Mouse (Mus musculus): ENCODE measurements around the gene Ccl6. TPM values are rescaled to one million over a fixed set of nuclear protein-coding genes. Genes with fewer than 3 reads are reported as not detected.

Ccl6 gene
- polyA plus RNA-seq, 1 experiment from 2014 or later: 2.5 TPM

DNA sequence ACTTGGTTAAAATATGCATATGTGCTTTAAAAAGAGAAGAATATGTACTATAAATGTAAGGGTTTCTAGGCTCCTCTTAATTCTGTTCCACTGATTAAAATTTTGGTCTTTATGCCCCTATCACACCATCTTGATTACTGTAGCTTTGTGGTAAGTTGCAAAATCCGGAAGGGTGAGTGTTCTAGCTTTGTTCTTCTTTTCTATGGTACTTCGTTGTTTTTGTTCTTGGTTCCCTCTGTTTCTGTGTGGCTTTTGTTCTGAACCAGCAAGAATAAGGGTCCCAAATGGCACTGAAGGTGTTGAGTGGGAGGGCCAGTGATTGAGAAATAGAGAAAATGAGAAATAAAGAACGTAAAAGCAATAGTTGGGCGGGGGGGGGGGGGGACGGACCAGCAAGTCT is 25.4 kb upstream of the Ccl6 start:
- 81% methylated on average over 5 of the region's 5 CpGs for WGBS
- Histone ChIP-seq H3K36me3 (no peaks in the 10 kb centered on the region), H3K27ac (no peak overlapping the region), H3K4me3 (no peak overlapping the region), H3K4me1 (no peaks in the 10 kb centered on the region), H3K9me3 (no peaks in the 10 kb centered on the region), H3K27me3 (ENCODE audit: insufficient read depth, poor library complexity, severe bottlenecking) (no peaks in the 10 kb centered on the region)
- DNase-seq (ENCODE audit: low spot score): no peak

DNA sequence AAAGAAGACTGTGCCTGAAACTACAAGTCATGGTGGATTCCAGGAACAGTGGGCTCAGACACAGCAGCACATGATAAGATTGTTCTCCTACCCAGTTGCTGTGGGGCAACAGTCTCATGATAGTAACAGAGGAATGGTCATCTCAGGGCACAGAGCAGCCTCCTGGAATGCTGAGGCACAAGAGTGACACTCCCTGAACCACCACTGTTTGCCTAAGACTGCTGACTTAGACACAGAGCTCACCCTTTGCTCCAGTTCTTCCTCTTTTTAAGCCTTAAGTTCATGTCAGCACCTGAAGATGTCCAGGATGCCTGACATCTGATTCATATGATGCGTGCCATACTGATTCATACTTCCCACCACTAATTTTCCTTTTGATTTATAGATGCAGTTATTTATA is 23.7 kb upstream of the Ccl6 start:
- Histone ChIP-seq H3K36me3 (no peaks in the 10 kb centered on the region), H3K9me3 (no peaks in the 10 kb centered on the region), H3K27me3 (ENCODE audit: insufficient read depth, poor library complexity, severe bottlenecking) (no peaks in the 10 kb centered on the region), H3K4me1 (no peaks in the 10 kb centered on the region), H3K27ac (no peak overlapping the region), H3K4me3 (no peak overlapping the region)
- 88% methylated on average over 1 of the region's 1 CpGs for WGBS
- DNase-seq (ENCODE audit: low spot score): no peak

DNA sequence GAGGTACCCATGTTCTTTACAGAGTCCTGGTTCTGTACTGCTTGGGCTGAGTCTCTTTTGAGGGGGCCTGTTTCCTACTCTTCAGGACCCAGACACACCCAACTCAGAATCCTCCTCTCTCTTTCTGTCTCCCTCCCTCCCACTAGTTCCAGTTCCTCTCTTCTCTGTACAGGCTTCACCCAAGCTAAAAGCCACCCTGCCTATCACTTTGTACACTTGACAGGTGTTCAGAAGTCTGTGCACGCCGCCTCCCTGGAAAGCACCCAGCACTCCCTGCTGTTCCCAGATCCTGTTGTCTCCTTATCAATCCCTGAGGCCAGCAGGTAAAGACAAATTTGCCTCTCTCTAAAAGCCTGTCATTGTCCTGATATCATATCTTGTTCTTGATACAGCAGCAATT is 18.0 kb upstream of the Ccl6 start:
- Histone ChIP-seq H3K36me3 (no peaks in the 10 kb centered on the region), H3K9me3 (no peaks in the 10 kb centered on the region), H3K27me3 (ENCODE audit: insufficient read depth, poor library complexity, severe bottlenecking) (no peaks in the 10 kb centered on the region), H3K4me3 (no peak overlapping the region), H3K4me1 (no peaks in the 10 kb centered on the region), H3K27ac (no peak overlapping the region)
- no peak for DNase-seq (ENCODE audit: low spot score)
- 62% methylated on average over 2 of the region's 2 CpGs for WGBS

DNA sequence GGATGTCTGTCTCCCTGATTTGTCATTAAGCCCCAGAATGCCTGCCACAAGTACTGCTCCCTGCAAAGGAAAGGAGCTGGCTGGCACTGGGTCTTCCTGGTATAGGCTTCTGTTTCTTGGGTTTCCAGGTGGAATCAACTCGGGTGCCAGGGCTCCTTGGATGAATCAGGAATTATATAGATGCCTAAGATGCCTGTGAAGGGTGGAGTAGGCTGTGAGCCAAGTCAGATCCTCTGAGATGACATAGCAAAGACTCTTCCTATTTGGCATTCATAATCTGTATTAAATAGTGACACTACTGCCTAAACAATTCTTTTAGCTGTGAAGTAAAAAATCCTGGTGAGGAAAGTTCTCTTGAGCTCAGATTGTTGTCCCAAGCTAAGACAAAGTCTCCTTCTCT is 13.5 kb upstream of the Ccl6 start:
- H3K9me3 ChIP-seq: no peaks in the 10 kb centered on the region
- 48% methylated on average over 1 of the region's 1 CpGs for WGBS
- no peak overlapping the region for H3K4me3 ChIP-seq
- no peak for DNase-seq (ENCODE audit: low spot score)
- no peaks in the 10 kb centered on the region for H3K4me1 ChIP-seq
- no peaks in the 10 kb centered on the region for H3K36me3 ChIP-seq
- no peaks in the 10 kb centered on the region for H3K27me3 ChIP-seq (ENCODE audit: insufficient read depth, poor library complexity, severe bottlenecking)
- H3K27ac ChIP-seq: no peak overlapping the region

DNA sequence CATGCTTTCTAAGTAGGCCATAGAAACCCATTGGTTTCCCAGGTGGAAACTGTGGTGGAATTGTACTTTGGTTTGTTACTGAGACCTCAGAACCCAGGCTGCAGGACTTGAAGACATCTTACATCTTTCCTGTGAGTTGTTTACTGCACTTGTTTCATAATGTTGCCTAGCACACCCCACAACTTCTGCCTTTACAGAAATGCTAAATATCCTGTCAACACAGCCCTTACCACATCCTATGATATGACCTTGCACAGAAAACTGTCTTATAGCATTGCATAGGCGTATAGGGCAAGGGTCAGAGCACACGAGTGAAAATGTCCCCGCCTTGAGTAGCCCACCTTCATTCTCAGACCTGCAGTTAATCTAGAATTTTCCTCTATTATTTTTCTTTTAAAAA is 12.6 kb upstream of the Ccl6 start:
- no peak overlapping the region for H3K4me3 ChIP-seq
- WGBS: 83% methylated on average over 3 of the region's 3 CpGs

DNA sequence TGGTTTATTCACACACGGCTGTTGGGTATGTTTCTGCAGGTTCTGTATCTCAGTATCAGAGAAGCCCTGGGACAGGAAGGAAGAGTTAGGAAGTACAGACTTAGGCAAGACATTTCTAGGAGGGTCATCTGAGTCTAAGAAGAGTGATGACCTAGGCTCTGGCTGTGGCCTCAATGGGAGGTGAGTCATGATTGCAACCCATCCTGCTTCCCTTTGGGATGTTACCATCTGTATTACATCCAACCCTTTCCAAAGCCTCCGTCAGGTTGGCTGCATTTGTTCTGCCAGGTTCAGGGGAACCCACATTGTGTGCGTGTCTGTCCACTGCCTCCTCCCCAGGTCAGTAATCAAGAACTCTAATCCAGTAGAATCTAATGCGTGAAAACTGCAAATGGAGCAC is 11.8 kb upstream of the Ccl6 start:
- H3K9me3 ChIP-seq: no peaks in the 10 kb centered on the region
- H3K36me3 ChIP-seq: no peaks in the 10 kb centered on the region
- H3K27ac ChIP-seq: no peak overlapping the region
- H3K4me3 ChIP-seq: no peak overlapping the region
- H3K4me1 ChIP-seq: no peaks in the 10 kb centered on the region
- H3K27me3 ChIP-seq (ENCODE audit: insufficient read depth, poor library complexity, severe bottlenecking): no peaks in the 10 kb centered on the region
- 78% methylated on average over 4 of the region's 4 CpGs for WGBS
- peak; percentile 66 for DNase-seq (ENCODE audit: low spot score)

More for the DNA sequence above, 12.6 kb upstream of the Ccl6 start:
- DNase-seq (ENCODE audit: low spot score): peak; percentile 10
- Histone ChIP-seq H3K9me3 (no peaks in the 10 kb centered on the region), H3K4me1 (no peaks in the 10 kb centered on the region), H3K27me3 (ENCODE audit: insufficient read depth, poor library complexity, severe bottlenecking) (no peaks in the 10 kb centered on the region), H3K36me3 (no peaks in the 10 kb centered on the region), H3K27ac (no peak overlapping the region)

DNA sequence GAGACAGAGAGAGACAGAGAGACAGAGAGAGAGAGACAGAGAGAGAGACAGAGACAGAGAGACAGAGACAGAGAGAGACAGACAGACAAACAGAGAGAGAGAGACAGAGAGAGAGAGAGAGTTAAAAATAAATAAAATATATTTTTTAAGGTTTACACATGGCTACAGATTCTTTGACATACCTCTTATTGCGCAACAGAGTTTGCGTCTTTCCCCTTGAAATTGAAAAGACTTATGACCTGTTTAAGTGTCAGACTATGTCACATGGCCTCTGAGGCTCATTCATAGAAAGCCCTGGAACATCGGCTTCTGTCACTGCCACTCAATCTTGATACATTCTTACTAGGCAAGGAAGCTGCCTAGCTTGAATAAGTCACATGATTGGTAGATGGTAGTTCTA is 10.5 kb upstream of the Ccl6 start:
- 85% methylated on average over 3 of the region's 3 CpGs for WGBS
- no peak overlapping the region for H3K27ac ChIP-seq

DNA sequence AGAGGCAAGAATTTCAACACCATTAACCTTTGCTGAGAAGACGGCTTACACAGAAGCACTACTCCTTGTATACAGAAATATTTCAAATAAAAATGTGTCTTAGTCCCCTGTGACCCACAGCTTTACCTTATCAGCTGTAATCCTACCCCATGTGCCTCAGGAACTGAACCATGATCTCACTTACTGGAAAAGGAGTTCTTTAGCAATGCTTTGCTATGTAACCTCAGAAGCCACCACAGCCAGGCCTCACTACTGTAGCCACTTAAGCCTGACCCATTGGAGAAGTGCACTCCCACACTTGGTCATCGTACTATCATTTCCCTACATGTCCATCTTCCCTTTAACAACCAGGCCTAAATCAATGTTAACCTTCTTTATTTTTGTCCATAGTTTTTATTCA is 7.7 kb upstream of the Ccl6 start:
- no peak overlapping the region for H3K27ac ChIP-seq
- H3K9me3 ChIP-seq: no peaks in the 10 kb centered on the region
- H3K4me1 ChIP-seq: no peaks in the 10 kb centered on the region
- 79% methylated on average over 2 of the region's 2 CpGs for WGBS
- no peaks in the 10 kb centered on the region for H3K27me3 ChIP-seq (ENCODE audit: insufficient read depth, poor library complexity, severe bottlenecking)
- DNase-seq (ENCODE audit: low spot score): peak; percentile 24
- H3K36me3 ChIP-seq: no peaks in the 10 kb centered on the region
- H3K4me3 ChIP-seq: no peak overlapping the region

More for the DNA sequence above, 10.5 kb upstream of the Ccl6 start:
- Histone ChIP-seq H3K4me3 (no peak overlapping the region), H3K4me1 (no peaks in the 10 kb centered on the region), H3K27me3 (ENCODE audit: insufficient read depth, poor library complexity, severe bottlenecking) (no peaks in the 10 kb centered on the region), H3K36me3 (no peaks in the 10 kb centered on the region), H3K9me3 (no peaks in the 10 kb centered on the region)
- DNase-seq (ENCODE audit: low spot score): peak; percentile 7

DNA sequence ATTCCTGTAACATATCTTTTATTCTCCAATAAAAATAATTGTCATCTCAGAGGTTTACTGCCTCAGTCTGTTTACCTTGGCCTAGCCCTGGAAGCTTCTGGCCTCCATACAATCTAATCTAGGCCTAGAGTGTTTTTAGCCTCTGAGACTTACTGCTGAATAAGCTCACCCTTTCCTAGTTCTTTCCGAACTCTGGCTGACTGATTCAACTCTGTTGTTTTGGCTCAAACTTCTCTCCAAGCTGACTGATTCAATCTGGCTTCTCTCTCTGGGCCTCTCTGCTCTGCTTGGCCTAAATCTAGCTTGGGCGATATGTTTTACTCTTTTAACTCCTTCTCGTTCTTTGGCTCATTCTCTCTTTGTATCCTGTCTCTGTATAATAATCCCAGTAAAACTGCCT is 6.1 kb upstream of the Ccl6 start:
- no peaks in the 10 kb centered on the region for H3K9me3 ChIP-seq
- 84% methylated on average over 3 of the region's 3 CpGs for WGBS
- no peaks in the 10 kb centered on the region for H3K27me3 ChIP-seq (ENCODE audit: insufficient read depth, poor library complexity, severe bottlenecking)
- no peaks in the 10 kb centered on the region for H3K36me3 ChIP-seq
- no peak overlapping the region for H3K27ac ChIP-seq
- H3K4me1 ChIP-seq: no peaks in the 10 kb centered on the region
- no peak overlapping the region for H3K4me3 ChIP-seq
- no peak for DNase-seq (ENCODE audit: low spot score)

DNA sequence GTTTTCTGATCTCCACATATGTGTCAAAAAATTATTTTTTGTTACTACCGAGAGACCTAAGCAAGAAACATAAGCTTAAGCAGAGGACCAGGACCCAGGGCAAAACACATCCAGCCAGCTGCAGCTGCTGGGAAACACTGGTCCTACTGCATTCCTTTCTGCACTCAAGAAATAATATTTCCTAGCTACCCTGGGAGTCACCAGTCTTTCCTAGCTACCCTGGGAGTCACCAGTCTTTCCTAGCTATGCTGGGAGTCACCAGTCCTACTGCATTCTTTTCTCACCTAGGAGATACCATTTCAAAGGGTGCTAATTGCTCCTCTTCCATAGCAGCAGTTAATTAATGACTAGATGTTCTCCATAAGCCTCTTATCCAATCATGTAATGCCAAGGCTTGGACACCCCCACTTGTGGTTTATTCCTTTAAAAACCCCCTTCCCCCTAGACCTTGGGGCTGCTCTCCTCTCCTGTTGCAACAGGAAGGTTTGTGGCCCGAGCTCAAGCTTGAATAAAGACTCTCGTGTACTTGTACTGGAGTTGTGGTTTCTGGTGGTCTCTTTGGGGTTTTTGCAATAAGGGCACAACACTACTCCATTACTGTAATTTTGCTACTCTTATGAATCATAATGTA is 5.4 kb upstream of the Ccl6 start:
- H3K36me3 ChIP-seq: no peaks in the 10 kb centered on the region
- H3K9me3 ChIP-seq: no peaks in the 10 kb centered on the region
- no peaks in the 10 kb centered on the region for H3K27me3 ChIP-seq (ENCODE audit: insufficient read depth, poor library complexity, severe bottlenecking)
- no peak overlapping the region for H3K27ac ChIP-seq
- H3K4me3 ChIP-seq: no peak overlapping the region
- no peaks in the 10 kb centered on the region for H3K4me1 ChIP-seq
- DNase-seq (ENCODE audit: low spot score): no peak
- WGBS: 69% methylated on average over 3 of the region's 3 CpGs

DNA sequence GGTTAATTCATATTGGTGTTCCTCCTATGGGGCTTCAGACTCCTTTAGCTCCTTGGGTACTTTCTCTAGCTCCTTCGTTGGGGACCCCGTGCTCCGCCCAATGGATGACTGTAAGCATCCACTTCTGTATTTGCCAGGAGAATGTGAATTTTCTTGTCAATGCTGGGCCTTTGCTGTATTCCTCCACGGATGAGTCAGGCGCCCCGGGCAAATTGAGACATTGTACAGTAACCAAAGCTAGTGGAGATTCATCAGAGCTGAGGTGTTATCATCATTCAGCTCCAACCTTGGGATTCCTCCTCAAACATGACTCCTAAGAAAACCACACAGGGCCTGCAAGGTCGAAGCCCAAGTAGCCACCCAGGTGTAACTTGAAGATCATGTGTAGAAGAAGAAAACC is 4.9 kb upstream of the Ccl6 start:
- no peak for DNase-seq (ENCODE audit: low spot score)
- H3K27ac ChIP-seq: no peak overlapping the region
- H3K4me1 ChIP-seq: no peaks in the 10 kb centered on the region
- WGBS: 81% methylated on average over 7 of the region's 7 CpGs
- no peaks in the 10 kb centered on the region for H3K27me3 ChIP-seq (ENCODE audit: insufficient read depth, poor library complexity, severe bottlenecking)
- no peak overlapping the region for H3K4me3 ChIP-seq
- H3K36me3 ChIP-seq: no peaks in the 10 kb centered on the region
- no peaks in the 10 kb centered on the region for H3K9me3 ChIP-seq

DNA sequence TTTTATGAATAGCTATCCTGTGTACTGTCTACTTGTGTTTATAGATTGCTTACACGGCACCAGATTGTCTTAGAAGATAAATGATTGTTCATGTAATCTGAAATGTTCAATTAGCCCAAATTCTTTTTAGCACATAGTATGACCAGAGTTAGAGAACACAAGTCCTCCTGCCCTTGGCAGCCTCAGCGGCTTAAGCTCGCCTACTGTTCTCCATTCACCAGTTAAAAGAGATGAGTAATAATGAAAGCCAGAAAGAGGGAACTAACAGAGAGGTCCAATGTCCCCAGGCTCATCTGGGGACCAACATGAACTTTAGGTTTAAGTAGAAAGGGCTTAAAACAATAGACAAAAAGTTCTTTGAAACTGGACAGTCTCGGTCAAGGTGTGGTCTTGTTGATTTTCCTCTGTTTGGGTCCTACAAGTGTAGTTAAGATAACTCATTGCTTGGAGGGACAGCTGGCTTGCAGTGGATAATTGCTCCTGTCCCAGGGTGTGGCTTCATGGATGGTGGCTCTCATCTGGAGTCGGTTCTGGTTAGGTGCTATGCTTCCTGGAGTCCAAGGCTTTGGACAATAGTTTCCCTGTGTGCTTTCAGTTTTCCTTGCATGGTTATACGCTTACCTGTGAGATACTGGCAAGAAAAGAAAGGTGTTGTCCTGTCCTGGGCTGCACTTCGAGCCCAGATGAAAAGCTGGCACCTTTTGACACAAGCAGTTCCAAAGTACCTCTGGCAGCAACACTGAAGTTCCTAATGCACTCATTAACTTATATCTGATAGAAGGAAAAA is 3.0 kb upstream of the Ccl6 start:
- 81% methylated on average over 7 of the region's 7 CpGs for WGBS
- Histone ChIP-seq H3K4me3 (no peak overlapping the region), H3K9me3 (no peaks in the 10 kb centered on the region), H3K27me3 (ENCODE audit: insufficient read depth, poor library complexity, severe bottlenecking) (no peaks in the 10 kb centered on the region), H3K36me3 (no peaks in the 10 kb centered on the region), H3K4me1 (no peaks in the 10 kb centered on the region), H3K27ac (no peak overlapping the region)
- DNase-seq (ENCODE audit: low spot score): no peak

DNA sequence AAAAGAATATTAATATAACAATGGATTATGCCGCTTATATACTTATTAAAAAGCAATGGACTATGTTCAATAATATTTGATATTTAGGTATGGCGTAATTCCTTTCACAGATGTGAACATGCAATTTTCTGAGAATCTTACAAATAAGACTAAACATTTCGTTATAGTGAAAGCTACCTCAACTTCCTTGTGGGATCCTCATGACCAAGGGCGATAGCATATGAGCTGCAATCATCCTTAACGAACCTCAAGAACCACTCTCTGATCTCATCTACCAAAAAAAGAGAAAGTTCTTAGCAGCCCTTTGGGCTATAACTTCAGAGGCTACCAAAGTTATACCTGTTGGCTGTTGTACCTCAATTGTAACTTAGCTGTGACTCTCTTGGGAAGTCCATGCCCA is 566 bp upstream of the Ccl6 start:
- no peak for DNase-seq (ENCODE audit: low spot score)
- 82% methylated on average over 5 of the region's 5 CpGs for WGBS
- Histone ChIP-seq H3K27ac (no peak overlapping the region), H3K4me1 (no peaks in the 10 kb centered on the region), H3K9me3 (no peaks in the 10 kb centered on the region), H3K36me3 (no peaks in the 10 kb centered on the region), H3K4me3 (no peak overlapping the region), H3K27me3 (ENCODE audit: insufficient read depth, poor library complexity, severe bottlenecking) (no peaks in the 10 kb centered on the region)

DNA sequence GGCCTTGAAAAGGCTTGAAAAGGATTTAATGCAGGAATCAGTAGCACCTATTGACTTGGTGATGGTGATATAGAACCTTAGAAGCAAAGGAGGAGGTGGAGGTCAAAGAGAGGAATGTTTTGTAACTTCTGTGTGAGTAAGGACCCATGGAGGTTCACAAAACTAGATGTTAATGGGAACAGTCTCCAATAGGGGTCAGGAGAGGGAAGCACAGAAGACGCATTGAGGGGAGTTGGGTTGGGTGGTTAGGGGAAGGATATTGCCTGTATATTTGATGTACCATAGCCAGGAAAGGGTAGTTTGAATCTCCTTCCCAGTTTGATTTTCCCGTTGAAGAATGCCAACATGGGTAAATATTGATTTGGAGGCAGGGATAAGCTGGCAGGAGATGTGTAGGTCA is 8.7 kb downstream of the Ccl6 start:
- H3K36me3 ChIP-seq: no peaks in the 10 kb centered on the region
- H3K27ac ChIP-seq: no peak overlapping the region
- peaks cover 13% of the 10 kb centered on the region; the same call in 1 of the 2 replicates for H3K4me1 ChIP-seq
- no peak overlapping the region for H3K4me3 ChIP-seq
- no peaks in the 10 kb centered on the region for H3K27me3 ChIP-seq (ENCODE audit: insufficient read depth, poor library complexity, severe bottlenecking)
- H3K9me3 ChIP-seq: no peaks in the 10 kb centered on the region
- 66% methylated on average over 2 of the region's 2 CpGs for WGBS
- DNase-seq (ENCODE audit: low spot score): no peak
